Mouse (Mus musculus) liver, embryonic 14.5 days (tissue): ENCODE data around the gene Pemt. TPM values are rescaled to one million over a fixed set of nuclear protein-coding genes. Genes with fewer than 3 reads are reported as not detected.

Source experiments
- ATAC-seq: fragments of 200-750 bp; cut with Nextera tagmentation; 2 replicates; pipeline ENCODE4 v1.8.0; 2017; ENCODE audit warnings: moderate number of reproducible peaks, mild to moderate bottlenecking, moderate library complexity; ENCODE audit not compliant: insufficient read depth
- DNase-seq, 3 experiments: peaks; one replicate each; pipeline ENCODE4 v3.0.0-alpha.2; 2012 to 2013; ENCODE audit warnings: low read depth in 3 of 3, low spot score in 3 of 3
- H3K27ac ChIP-seq: fragments of 300-500 bp; sonication (generic); 2 replicates; pipeline ENCODE4 v1.5.1; 2014; ENCODE audit warnings: moderate library complexity, mild to moderate bottlenecking, control low read depth, inconsistent platforms
- H3K27me3 ChIP-seq: fragments of 300-500 bp; sonication (generic); 2 replicates; pipeline ENCODE4 v1.6.1; 2014; ENCODE audit warnings: mild to moderate bottlenecking, low read length, moderate library complexity; ENCODE audit not compliant: control insufficient read depth, insufficient read depth
- H3K36me3 ChIP-seq: fragments of 300-500 bp; sonication (generic); replicated peaks from 2 replicates; pipeline ENCODE4 v1.6.1; 2014; ENCODE audit warnings: low read depth; ENCODE audit not compliant: control insufficient read depth, insufficient read depth
- H3K4me1 ChIP-seq, 2 experiments: fragments of 200-500 bp in 1 of 2; fragments of 300-500 bp in 1 of 2; sonication (generic) in 1 of 2; replicated peaks; 2 replicates each; pipeline ENCODE4 v1.6.1; 2012 to 2014; ENCODE audit warnings: antibody characterized with exemption in 1 of 2, inconsistent platforms in 1 of 2, low read length in 1 of 2; ENCODE audit not compliant: control insufficient read depth in 2 of 2, insufficient read depth in 2 of 2
- H3K4me2 ChIP-seq: fragments of 300-500 bp; sonication (generic); 2 replicates; pipeline ENCODE4 v1.6.1; 2014; ENCODE audit warnings: low read depth, mild to moderate bottlenecking, control low read depth, moderate library complexity
- H3K4me3 ChIP-seq, 2 experiments: fragments of 200-500 bp in 1 of 2; fragments of 300-500 bp in 1 of 2; sonication (generic) in 1 of 2; 2 replicates each; pipeline ENCODE4 v1.5.1; 2012 to 2014; ENCODE audit warnings: low read depth in 2 of 2, low read length in 2 of 2, mild to moderate bottlenecking in 2 of 2, control low read depth in 1 of 2, inconsistent platforms in 1 of 2, moderate library complexity in 1 of 2; ENCODE audit not compliant: insufficient read depth in 1 of 2
- H3K9ac ChIP-seq: fragments of 300-500 bp; sonication (generic); replicated peaks from 2 replicates; pipeline ENCODE4 v1.6.1; 2014; ENCODE audit warnings: mild to moderate bottlenecking, control low read depth, moderate library complexity
- H3K9me3 ChIP-seq: fragments of 300-500 bp; sonication (generic); 2 replicates; pipeline ENCODE4 v1.6.1; 2016; ENCODE audit warnings: low read length, mixed read lengths; ENCODE audit not compliant: control insufficient read depth
- CTCF ChIP-seq: IDR thresholded peaks from 2 replicates; pipeline ENCODE4 v1.5.1; 2016; ENCODE audit warnings: antibody characterized with exemption, low read depth, control low read depth
- EP300 ChIP-seq: IDR thresholded peaks from 2 replicates; pipeline ENCODE4 v1.6.1; 2016; ENCODE audit warnings: antibody characterized with exemption, low read depth
- WGBS: fragments of 180-500 bp; shearing (Covaris S2); extraction: QIAGEN DNeasy Blood & Tissue Kit; methylation state at CpG from one replicate; pipeline ENCODE4 v1.1.7; 2014; ENCODE audit not compliant: insufficient replicate concordance; 5-methylcytosine and 5-hydroxymethylcytosine counted together
- polyA plus RNA-seq, 2 experiments: library from polyadenylated mRNA; depleted of rRNA in 1 of 2; stranded (reverse) in 1 of 2; unstranded in 1 of 2; fragments of >200 nt; fragmentation: Nextera tagmentation in 1 of 2; extraction: Ambion mirVana in 1 of 2; gene quantifications; 2 replicates each; pipeline versions ENCODE4 v1.2.1 to v1.2.3; 2012 to 2014

The Pemt gene
- polyA plus RNA-seq, 2 experiments = 5.2 to 9.0 TPM

- no peaks in the 10 kb centered on the region for H3K4me1 ChIP-seq
- ATAC-seq (no peak), DNase-seq (no peak)
- no peaks in the 10 kb centered on the region for H3K9me3 ChIP-seq
- no peak overlapping the region for H3K9ac ChIP-seq
- H3K27me3 ChIP-seq = no peaks in the 10 kb centered on the region
- no peak for TF ChIP-seq CTCF
- no peak for TF ChIP-seq EP300
- no peak overlapping the region for H3K4me2 ChIP-seq
- no peak overlapping the region for H3K27ac ChIP-seq
- no peak overlapping the region for H3K4me3 ChIP-seq
- no peaks in the 10 kb centered on the region for H3K36me3 ChIP-seq
- WGBS = 67% methylated on average over 12 of the region's 12 CpGs
Measured at GRCm38 (mm10) chr11:59933943-59934342, 112.3 kb downstream of the Pemt start.

- WGBS = 53% methylated on average over 9 of the region's 9 CpGs
- no peak for DNase-seq
- H3K4me2 ChIP-seq = no peak overlapping the region
- no peak overlapping the region for H3K4me3 ChIP-seq
- no peaks in the 10 kb centered on the region for H3K4me1 ChIP-seq
- H3K9me3 ChIP-seq = no peaks in the 10 kb centered on the region
- no peak overlapping the region for H3K9ac ChIP-seq
- ATAC-seq = no peak
- H3K27me3 ChIP-seq = no peaks in the 10 kb centered on the region
- no peaks in the 10 kb centered on the region for H3K36me3 ChIP-seq
- no peak for TF ChIP-seq CTCF
- TF ChIP-seq EP300 = no peak
- no peak overlapping the region for H3K27ac ChIP-seq
Measured at GRCm38 (mm10) chr11:59932560-59933337, 113.5 kb downstream of the Pemt start.

DNA sequence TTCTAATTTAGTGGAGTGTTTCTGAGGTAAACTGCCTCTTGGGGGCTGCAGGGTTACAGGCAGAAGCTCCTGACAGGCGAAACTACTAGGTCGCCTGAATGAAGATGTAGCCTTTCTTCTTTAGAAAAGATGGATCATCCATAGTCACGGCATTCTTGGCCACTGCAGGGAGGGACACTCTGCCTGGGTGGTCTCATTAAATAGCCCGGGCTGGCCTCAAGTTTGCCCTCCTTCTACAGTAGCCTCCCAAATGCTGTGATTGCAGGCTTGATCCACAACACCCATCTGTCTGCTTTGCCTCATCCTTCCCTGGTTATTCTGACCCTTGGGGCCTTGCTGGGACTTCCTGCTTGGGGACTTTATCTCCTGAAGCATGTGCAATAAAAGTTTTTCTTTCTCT is 116.3 kb downstream of the Pemt start:
- DNase-seq (no peak), ATAC-seq (no peak)
- H3K4me3 ChIP-seq = no peak overlapping the region
- no peaks in the 10 kb centered on the region for H3K36me3 ChIP-seq
- H3K9me3 ChIP-seq = no peaks in the 10 kb centered on the region
- H3K4me2 ChIP-seq = no peak overlapping the region
- H3K27me3 ChIP-seq = no peaks in the 10 kb centered on the region
- no peaks in the 10 kb centered on the region for H3K4me1 ChIP-seq
- no peak overlapping the region for H3K9ac ChIP-seq
- 47% methylated on average over 4 of the region's 4 CpGs for WGBS
- no peak for TF ChIP-seq EP300
- no peak for TF ChIP-seq CTCF
- no peak overlapping the region for H3K27ac ChIP-seq

- Histone ChIP-seq H3K4me3 (no peak overlapping the region), H3K27me3 (no peaks in the 10 kb centered on the region), H3K4me1 (peaks cover 20 to 36% of the 10 kb centered on the region in 2 experiments), H3K9me3 (no peaks in the 10 kb centered on the region), H3K4me2 (peak overlapping the region; percentile 52), H3K9ac (no peak overlapping the region), H3K36me3 (no peaks in the 10 kb centered on the region), H3K27ac (no peak overlapping the region)
- DNase-seq (peak in 2 of 3 experiments; percentile 24 to 46), ATAC-seq (peak; percentile 64; the same call in 1 of the 2 replicates)
- TF ChIP-seq CTCF = no peak
- no peak for TF ChIP-seq EP300
- WGBS = 32% methylated on average over 7 of the region's 7 CpGs
Measured at GRCm38 (mm10) chr11:59921265-59921664, 125.0 kb downstream of the Pemt start.

Other genes starting within 250 kb of the Pemt start
- 10.8 and 11.1 TPM in 2 replicates for gene Flcn, start 236.5 kb downstream of the Pemt start, polyA plus RNA-seq (2012; rRNA removed)
- 7.2 and 8.9 TPM in 2 replicates for gene Flcn, start 236.5 kb downstream of the Pemt start, polyA plus RNA-seq (2014; fragmentation: Nextera tagmentation; extraction: Ambion mirVana)
- gene Nt5m, start 207.0 kb downstream of the Pemt start, polyA plus RNA-seq (2012; rRNA removed) = 8.5 and 8.9 TPM in 2 replicates
- 10.0 and 10.6 TPM in 2 replicates for gene Nt5m, start 207.0 kb downstream of the Pemt start, polyA plus RNA-seq (2014; fragmentation: Nextera tagmentation; extraction: Ambion mirVana)
- 26.2 and 33.5 TPM in 2 replicates for gene Cops3, start 206.7 kb downstream of the Pemt start, polyA plus RNA-seq (2012; rRNA removed)
- 108 and 112 TPM in 2 replicates for gene Cops3, start 206.7 kb downstream of the Pemt start, polyA plus RNA-seq (2014; fragmentation: Nextera tagmentation; extraction: Ambion mirVana)
- 9.4 and 11.2 TPM in 2 replicates for gene Med9, start 98.3 kb downstream of the Pemt start, polyA plus RNA-seq (2012; rRNA removed)
- 15.9 and 18.0 TPM in 2 replicates for gene Med9, start 98.3 kb downstream of the Pemt start, polyA plus RNA-seq (2014; fragmentation: Nextera tagmentation; extraction: Ambion mirVana)
- gene Rasd1, start 81.5 kb downstream of the Pemt start, polyA plus RNA-seq (2012; rRNA removed) = 0.37 and 0.43 TPM in 2 replicates
- 0.52 and 0.69 TPM in 2 replicates for gene Rasd1, start 81.5 kb downstream of the Pemt start, polyA plus RNA-seq (2014; fragmentation: Nextera tagmentation; extraction: Ambion mirVana)
- gene Rai1, start 58.5 kb upstream of the Pemt start, polyA plus RNA-seq (2012; rRNA removed) = 7.2 and 7.8 TPM in 2 replicates
- gene Rai1, start 58.5 kb upstream of the Pemt start, polyA plus RNA-seq (2014; fragmentation: Nextera tagmentation; extraction: Ambion mirVana) = 4.5 and 5.3 TPM in 2 replicates
- 38.8 and 45.7 TPM in 2 replicates for gene Srebf1, start 176.1 kb upstream of the Pemt start, polyA plus RNA-seq (2012; rRNA removed)
- 37.6 and 49.6 TPM in 2 replicates for gene Srebf1, start 176.1 kb upstream of the Pemt start, polyA plus RNA-seq (2014; fragmentation: Nextera tagmentation; extraction: Ambion mirVana)